Mouse (Mus musculus) embryonic facial prominence, embryonic 13.5 days (tissue): Measurements from ENCODE around the gene Katnal1. TPM values are rescaled to one million over a fixed set of nuclear protein-coding genes. Genes with fewer than 3 reads are reported as not detected.

ENCODE experiments used
- ATAC-seq: fragments of 200-750 bp; cut with Nextera tagmentation; 2 replicates; pipeline ENCODE4 v1.8.0; 2017; ENCODE audit warnings: low read depth; ENCODE audit not compliant: insufficient number of reproducible peaks, insufficient read depth, low FRiP score, low TSS enrichment
- H3K27ac ChIP-seq: fragments of 300-500 bp; sonication (generic); 2 replicates; pipeline ENCODE4 v1.5.1; 2015; ENCODE audit warnings: moderate library complexity, mild to moderate bottlenecking, inconsistent platforms
- H3K27me3 ChIP-seq: fragments of 300-500 bp; sonication (generic); 2 replicates; pipeline ENCODE4 v1.6.1; 2015; ENCODE audit warnings: mild to moderate bottlenecking, inconsistent platforms
- H3K36me3 ChIP-seq: fragments of 300-500 bp; sonication (generic); 2 replicates; pipeline ENCODE4 v1.6.1; 2015; ENCODE audit warnings: mild to moderate bottlenecking, inconsistent platforms
- H3K4me1 ChIP-seq: fragments of 300-500 bp; sonication (generic); 2 replicates; pipeline ENCODE4 v1.6.1; 2015; ENCODE audit warnings: inconsistent platforms
- H3K4me2 ChIP-seq: fragments of 300-500 bp; sonication (generic); 2 replicates; pipeline ENCODE4 v1.6.1; 2015; ENCODE audit warnings: moderate library complexity, mild to moderate bottlenecking, inconsistent platforms
- H3K4me3 ChIP-seq: fragments of 300-500 bp; sonication (generic); 2 replicates; pipeline ENCODE4 v1.5.1; 2015; ENCODE audit warnings: mild to moderate bottlenecking, inconsistent platforms
- H3K9ac ChIP-seq: fragments of 300-500 bp; sonication (generic); 2 replicates; pipeline ENCODE4 v1.6.1; 2015; ENCODE audit warnings: mild to moderate bottlenecking, inconsistent platforms
- H3K9me3 ChIP-seq: fragments of 300-500 bp; sonication (generic); 2 replicates; pipeline ENCODE4 v1.6.1; 2016; ENCODE audit warnings: inconsistent platforms
- WGBS: fragments of 180-500 bp; shearing (Covaris S2); methylation state at CpG from one replicate; pipeline ENCODE4 v1.1.7; 2015; ENCODE audit warnings: mixed read lengths; 5-methylcytosine and 5-hydroxymethylcytosine counted together
- polyA plus RNA-seq: library from polyadenylated mRNA; unstranded; fragments of >200 nt; fragmentation: Nextera tagmentation; extraction: Ambion mirVana; gene quantifications from 2 replicates; pipeline ENCODE4 v1.2.1, GENCODE M21; 2015

Katnal1 gene
- polyA plus RNA-seq, 1 experiment from 2014 or later, result 19.4 TPM

- no peak for ATAC-seq
- no peak overlapping the region for H3K27ac ChIP-seq
- H3K4me3 ChIP-seq, result no peak overlapping the region
- no peak overlapping the region for H3K9ac ChIP-seq
- no peaks in the 10 kb centered on the region for H3K27me3 ChIP-seq
- no peaks in the 10 kb centered on the region for H3K36me3 ChIP-seq
- H3K4me2 ChIP-seq, result no peak overlapping the region
- WGBS, result 49% methylated on average over 6 of the region's 6 CpGs
- H3K9me3 ChIP-seq, result no peaks in the 10 kb centered on the region
- H3K4me1 ChIP-seq, result peaks cover 34% of the 10 kb centered on the region
Observed at GRCm38 (mm10) chr5:148952419-148952818, 23.3 kb upstream of the Katnal1 start.

- Histone ChIP-seq H3K36me3 (no peaks in the 10 kb centered on the region), H3K27ac (no peak overlapping the region), H3K4me2 (no peak overlapping the region), H3K27me3 (no peaks in the 10 kb centered on the region), H3K4me3 (no peak overlapping the region), H3K4me1 (peaks cover 29% of the 10 kb centered on the region), H3K9me3 (no peaks in the 10 kb centered on the region), H3K9ac (no peak overlapping the region)
- WGBS, result 87% methylated on average over 5 of the region's 5 CpGs
- ATAC-seq, result no peak
Observed at GRCm38 (mm10) chr5:148951360-148951759, 22.2 kb upstream of the Katnal1 start.

GRCm38 (mm10) chr5:148950064-148950463, 20.9 kb upstream of the Katnal1 start:
- ATAC-seq, result 0 out of 2 replicates have a peak, but pooled peaks have one; percentile 6
- Histone ChIP-seq H3K27me3 (no peaks in the 10 kb centered on the region), H3K36me3 (no peaks in the 10 kb centered on the region), H3K9ac (0 out of 2 replicates have a peak overlapping the region, but pooled peaks have one; percentile 32), H3K9me3 (no peaks in the 10 kb centered on the region), H3K4me2 (peak overlapping the region; percentile 35; the same call in 1 of the 2 replicates), H3K27ac (peak overlapping the region; percentile 88), H3K4me1 (peaks cover 24% of the 10 kb centered on the region), H3K4me3 (no peak overlapping the region)
- 15% methylated on average over 15 of the region's 15 CpGs for WGBS

GRCm38 (mm10) chr5:148948577-148948976, 19.5 kb upstream of the Katnal1 start:
- 71% methylated on average over 9 of the region's 9 CpGs for WGBS
- Histone ChIP-seq H3K27ac (no peak overlapping the region), H3K4me2 (no peak overlapping the region), H3K36me3 (no peaks in the 10 kb centered on the region), H3K4me1 (peaks cover 20% of the 10 kb centered on the region), H3K9me3 (no peaks in the 10 kb centered on the region), H3K4me3 (no peak overlapping the region), H3K27me3 (no peaks in the 10 kb centered on the region), H3K9ac (no peak overlapping the region)
- ATAC-seq, result no peak

GRCm38 (mm10) chr5:148947412-148947811, 18.3 kb upstream of the Katnal1 start:
- H3K36me3 ChIP-seq, result no peaks in the 10 kb centered on the region
- ATAC-seq, result no peak

GRCm38 (mm10) chr5:148946787-148947186, 17.7 kb upstream of the Katnal1 start:
- Histone ChIP-seq H3K4me1 (peaks cover 23% of the 10 kb centered on the region), H3K4me3 (no peak overlapping the region), H3K4me2 (no peak overlapping the region), H3K9ac (no peak overlapping the region), H3K27ac (no peak overlapping the region), H3K27me3 (no peaks in the 10 kb centered on the region), H3K36me3 (no peaks in the 10 kb centered on the region), H3K9me3 (peaks cover 3% of the 10 kb centered on the region; the same call in 1 of the 2 replicates)
- WGBS, result 75% methylated on average over 5 of the region's 5 CpGs
- ATAC-seq, result no peak

More at GRCm38 (mm10) chr5:148947412-148947811, 18.3 kb upstream of the Katnal1 start:
- Histone ChIP-seq H3K4me2 (no peak overlapping the region), H3K9ac (no peak overlapping the region), H3K9me3 (peaks cover 2% of the 10 kb centered on the region; the same call in 1 of the 2 replicates), H3K27ac (no peak overlapping the region), H3K4me1 (peaks cover 23% of the 10 kb centered on the region), H3K27me3 (no peaks in the 10 kb centered on the region), H3K4me3 (no peak overlapping the region)
- WGBS, result 81% methylated on average over 4 of the region's 4 CpGs

- Histone ChIP-seq H3K27me3 (no peaks in the 10 kb centered on the region), H3K4me3 (no peak overlapping the region), H3K27ac (no peak overlapping the region), H3K4me2 (no peak overlapping the region), H3K36me3 (no peaks in the 10 kb centered on the region), H3K9ac (no peak overlapping the region), H3K9me3 (peaks cover 3% of the 10 kb centered on the region; the same call in 1 of the 2 replicates), H3K4me1 (peaks cover 20% of the 10 kb centered on the region)
- 80% methylated on average over 2 of the region's 2 CpGs for WGBS
- ATAC-seq, result no peak
Observed at GRCm38 (mm10) chr5:148945735-148946134, 16.6 kb upstream of the Katnal1 start.

- 72% methylated on average over 8 of the region's 8 CpGs for WGBS
- Histone ChIP-seq H3K27me3 (no peaks in the 10 kb centered on the region), H3K4me2 (no peak overlapping the region), H3K27ac (no peak overlapping the region), H3K4me3 (no peak overlapping the region), H3K36me3 (no peaks in the 10 kb centered on the region), H3K4me1 (peaks cover 15% of the 10 kb centered on the region), H3K9ac (no peak overlapping the region), H3K9me3 (peaks cover 3% of the 10 kb centered on the region; the same call in 1 of the 2 replicates)
- no peak for ATAC-seq
Observed at GRCm38 (mm10) chr5:148944024-148944423, 14.9 kb upstream of the Katnal1 start.

- H3K27me3 ChIP-seq, result no peaks in the 10 kb centered on the region
- H3K9ac ChIP-seq, result no peak overlapping the region
- no peak for ATAC-seq
- no peak overlapping the region for H3K4me2 ChIP-seq
- H3K36me3 ChIP-seq, result no peaks in the 10 kb centered on the region
- no peak overlapping the region for H3K27ac ChIP-seq
- peaks cover 3% of the 10 kb centered on the region; the same call in 1 of the 2 replicates for H3K9me3 ChIP-seq
- WGBS, result 75% methylated on average over 10 of the region's 10 CpGs
- peaks cover 15% of the 10 kb centered on the region for H3K4me1 ChIP-seq
- no peak overlapping the region for H3K4me3 ChIP-seq
Observed at GRCm38 (mm10) chr5:148943444-148943843, 14.3 kb upstream of the Katnal1 start.

GRCm38 (mm10) chr5:148942957-148943356, 13.8 kb upstream of the Katnal1 start:
- Histone ChIP-seq H3K4me2 (no peak overlapping the region), H3K27me3 (no peaks in the 10 kb centered on the region), H3K36me3 (no peaks in the 10 kb centered on the region), H3K27ac (no peak overlapping the region), H3K9ac (no peak overlapping the region), H3K4me1 (peaks cover 15% of the 10 kb centered on the region), H3K4me3 (no peak overlapping the region), H3K9me3 (peaks cover 3% of the 10 kb centered on the region; the same call in 1 of the 2 replicates)
- WGBS, result 69% methylated on average over 11 of the region's 11 CpGs
- no peak for ATAC-seq

GRCm38 (mm10) chr5:148942305-148942704, 13.2 kb upstream of the Katnal1 start:
- Histone ChIP-seq H3K4me3 (no peak overlapping the region), H3K4me2 (no peak overlapping the region), H3K9me3 (peaks cover 3% of the 10 kb centered on the region; the same call in 1 of the 2 replicates), H3K27ac (no peak overlapping the region), H3K4me1 (peaks cover 15% of the 10 kb centered on the region), H3K36me3 (no peaks in the 10 kb centered on the region), H3K27me3 (no peaks in the 10 kb centered on the region), H3K9ac (no peak overlapping the region)
- ATAC-seq, result no peak
- 93% methylated on average over 6 of the region's 6 CpGs for WGBS

- H3K9ac ChIP-seq, result no peak overlapping the region
- peaks cover 3% of the 10 kb centered on the region; the same call in 1 of the 2 replicates for H3K9me3 ChIP-seq
- ATAC-seq, result no peak
- H3K27ac ChIP-seq, result no peak overlapping the region
- no peak overlapping the region for H3K4me2 ChIP-seq
- no peak overlapping the region for H3K4me3 ChIP-seq
- peaks cover 15% of the 10 kb centered on the region for H3K4me1 ChIP-seq
- H3K27me3 ChIP-seq, result no peaks in the 10 kb centered on the region
- no peaks in the 10 kb centered on the region for H3K36me3 ChIP-seq
- 89% methylated on average over 10 of the region's 10 CpGs for WGBS
Observed at GRCm38 (mm10) chr5:148941867-148942266, 12.7 kb upstream of the Katnal1 start.
